Mouse (Mus musculus): ENCODE measurements around the gene Zfp511. TPM values are rescaled to one million over a fixed set of nuclear protein-coding genes. Genes with fewer than 3 reads are reported as not detected.
A peak's percentile ranks its signal among the peaks of the same experiment; 100 is the strongest.

The Zfp511 gene
- polyA plus RNA-seq, 1 experiment from 2014 or later: 43.5 TPM

GRCm38 (mm10) chr7:140035456-140035855, 735 bp upstream of the Zfp511 start:
- ATAC-seq (ENCODE audit: insufficient number of reproducible peaks, insufficient read depth, low FRiP score, low read depth): no peak
- H3K27me3 ChIP-seq (ENCODE audit: control insufficient read depth, insufficient read depth, low read length): no peaks in the 10 kb centered on the region
- H3K4me1 ChIP-seq (ENCODE audit: control insufficient read depth, insufficient read depth, low read length): peaks cover 11% of the 10 kb centered on the region
- WGBS: 13% methylated on average over 7 of the region's 7 CpGs
- peaks cover 32% of the 10 kb centered on the region for H3K36me3 ChIP-seq (ENCODE audit: control insufficient read depth, insufficient read depth, low read length)
- H3K9me3 ChIP-seq (ENCODE audit: control insufficient read depth, low read depth, low read length): no peaks in the 10 kb centered on the region
- H3K27ac ChIP-seq (ENCODE audit: low read length): no peak overlapping the region
- peak overlapping the region; percentile 92 for H3K4me2 ChIP-seq (replicated peaks; ENCODE audit: low read depth, low read length)
- H3K4me3 ChIP-seq (ENCODE audit: low read depth, low read length): peak overlapping the region; percentile 84
- H3K9ac ChIP-seq (replicated peaks; ENCODE audit: low read depth, low read length): peak overlapping the region; percentile 62

GRCm38 (mm10) chr7:140037171-140037555, 972 bp downstream of the Zfp511 start:
- peak overlapping the region; percentile 92 for H3K4me2 ChIP-seq (replicated peaks; ENCODE audit: low read depth, low read length)
- no peak overlapping the region for H3K27ac ChIP-seq (ENCODE audit: low read length)
- no peaks in the 10 kb centered on the region for H3K9me3 ChIP-seq (ENCODE audit: control insufficient read depth, low read depth, low read length)
- H3K4me1 ChIP-seq (ENCODE audit: control insufficient read depth, insufficient read depth, low read length): peaks cover 11% of the 10 kb centered on the region
- 50% methylated on average over 3 of the region's 3 CpGs for WGBS
- ATAC-seq (ENCODE audit: insufficient number of reproducible peaks, insufficient read depth, low FRiP score, low read depth): no peak
- H3K27me3 ChIP-seq (ENCODE audit: control insufficient read depth, insufficient read depth, low read length): no peaks in the 10 kb centered on the region
- H3K9ac ChIP-seq (replicated peaks; ENCODE audit: low read depth, low read length): 0 out of 2 replicates have a peak overlapping the region, but pooled peaks have one; percentile 18
- H3K36me3 ChIP-seq (ENCODE audit: control insufficient read depth, insufficient read depth, low read length): peaks cover 23% of the 10 kb centered on the region; the same call in 1 of the 2 replicates
- peak overlapping the region; percentile 84 for H3K4me3 ChIP-seq (ENCODE audit: low read depth, low read length)

GRCm38 (mm10) chr7:140042728-140043127, 6.5 kb downstream of the Zfp511 start:
- H3K4me3 ChIP-seq (ENCODE audit: low read depth, low read length): no peak overlapping the region
- H3K36me3 ChIP-seq (ENCODE audit: control insufficient read depth, insufficient read depth, low read length): peaks cover 9% of the 10 kb centered on the region; the same call in 1 of the 2 replicates
- no peak overlapping the region for H3K9ac ChIP-seq (replicated peaks; ENCODE audit: low read depth, low read length)
- WGBS: 57% methylated on average over 3 of the region's 3 CpGs
- no peak for ATAC-seq (ENCODE audit: insufficient number of reproducible peaks, insufficient read depth, low FRiP score, low read depth)
- peaks cover 2% of the 10 kb centered on the region; the same call in 1 of the 2 replicates for H3K4me1 ChIP-seq (ENCODE audit: control insufficient read depth, insufficient read depth, low read length)
- no peak overlapping the region for H3K4me2 ChIP-seq (replicated peaks; ENCODE audit: low read depth, low read length)
- no peaks in the 10 kb centered on the region for H3K9me3 ChIP-seq (ENCODE audit: control insufficient read depth, low read depth, low read length)
- peaks cover 28% of the 10 kb centered on the region for H3K27me3 ChIP-seq (ENCODE audit: control insufficient read depth, insufficient read depth, low read length)
- no peak overlapping the region for H3K27ac ChIP-seq (ENCODE audit: low read length)

GRCm38 (mm10) chr7:140045546-140045945, 9.4 kb downstream of the Zfp511 start:
- no peak for ATAC-seq (ENCODE audit: insufficient number of reproducible peaks, insufficient read depth, low FRiP score, low read depth)
- Histone ChIP-seq H3K4me2 (replicated peaks; ENCODE audit: low read depth, low read length) (no peak overlapping the region), H3K27me3 (ENCODE audit: control insufficient read depth, insufficient read depth, low read length) (peaks cover 55% of the 10 kb centered on the region), H3K9ac (replicated peaks; ENCODE audit: low read depth, low read length) (no peak overlapping the region), H3K27ac (ENCODE audit: low read length) (no peak overlapping the region), H3K9me3 (ENCODE audit: control insufficient read depth, low read depth, low read length) (no peaks in the 10 kb centered on the region), H3K4me1 (ENCODE audit: control insufficient read depth, insufficient read depth, low read length) (peaks cover 3% of the 10 kb centered on the region; the same call in 1 of the 2 replicates), H3K4me3 (ENCODE audit: low read depth, low read length) (no peak overlapping the region), H3K36me3 (ENCODE audit: control insufficient read depth, insufficient read depth, low read length) (peaks cover 4% of the 10 kb centered on the region; the same call in 1 of the 2 replicates)
- 78% methylated on average over 4 of the region's 4 CpGs for WGBS

GRCm38 (mm10) chr7:140047811-140048311, 11.7 kb downstream of the Zfp511 start:
- H3K9ac ChIP-seq (replicated peaks; ENCODE audit: low read depth, low read length): no peak overlapping the region
- no peaks in the 10 kb centered on the region for H3K9me3 ChIP-seq (ENCODE audit: control insufficient read depth, low read depth, low read length)
- peaks cover 3% of the 10 kb centered on the region; the same call in 1 of the 2 replicates for H3K4me1 ChIP-seq (ENCODE audit: control insufficient read depth, insufficient read depth, low read length)
- ATAC-seq (ENCODE audit: insufficient number of reproducible peaks, insufficient read depth, low FRiP score, low read depth): no peak
- no peaks in the 10 kb centered on the region for H3K36me3 ChIP-seq (ENCODE audit: control insufficient read depth, insufficient read depth, low read length)
- WGBS: under 1% methylated on average over 33 of the region's 33 CpGs
- H3K4me3 ChIP-seq (ENCODE audit: low read depth, low read length): peak overlapping the region; percentile 19
- H3K27me3 ChIP-seq (ENCODE audit: control insufficient read depth, insufficient read depth, low read length): peaks cover 71% of the 10 kb centered on the region
- H3K4me2 ChIP-seq (replicated peaks; ENCODE audit: low read depth, low read length): peak overlapping the region; percentile 47
- H3K27ac ChIP-seq (ENCODE audit: low read length): no peak overlapping the region

- peaks cover 3% of the 10 kb centered on the region; the same call in 1 of the 2 replicates for H3K4me1 ChIP-seq (ENCODE audit: control insufficient read depth, insufficient read depth, low read length)
- H3K4me3 ChIP-seq (ENCODE audit: low read depth, low read length): peak within 1 kb of the TSS; percentile 27
- no peaks in the 10 kb centered on the region for H3K36me3 ChIP-seq (ENCODE audit: control insufficient read depth, insufficient read depth, low read length)
- WGBS: 2% methylated on average over 56 of the region's 56 CpGs
- peak; percentile 10; the same call in 1 of the 2 replicates for ATAC-seq (ENCODE audit: insufficient number of reproducible peaks, insufficient read depth, low FRiP score, low read depth)
- no peaks in the 10 kb centered on the region for H3K9me3 ChIP-seq (ENCODE audit: control insufficient read depth, low read depth, low read length)
- peaks cover 71% of the 10 kb centered on the region for H3K27me3 ChIP-seq (ENCODE audit: control insufficient read depth, insufficient read depth, low read length)
- peak within 1 kb of the TSS; percentile 47 for H3K4me2 ChIP-seq (replicated peaks; ENCODE audit: low read depth, low read length)
- no peak within 1 kb of the TSS for H3K9ac ChIP-seq (replicated peaks; ENCODE audit: low read depth, low read length)
- no peak within 1 kb of the TSS for H3K27ac ChIP-seq (ENCODE audit: low read length)
Observed at GRCm38 (mm10) chr7:140048361-140049114, 12.3 kb downstream of the Zfp511 start, which contains the start of gene Msx3. Gene Msx3 (minus strand): TSS chr7:140049089.

- Histone ChIP-seq H3K27ac (ENCODE audit: low read length) (no peak overlapping the region), H3K9ac (replicated peaks; ENCODE audit: low read depth, low read length) (no peak overlapping the region), H3K4me1 (ENCODE audit: control insufficient read depth, insufficient read depth, low read length) (peaks cover 3% of the 10 kb centered on the region; the same call in 1 of the 2 replicates), H3K4me2 (replicated peaks; ENCODE audit: low read depth, low read length) (peak overlapping the region; percentile 47), H3K4me3 (ENCODE audit: low read depth, low read length) (peak overlapping the region; percentile 27), H3K9me3 (ENCODE audit: control insufficient read depth, low read depth, low read length) (no peaks in the 10 kb centered on the region), H3K36me3 (ENCODE audit: control insufficient read depth, insufficient read depth, low read length) (no peaks in the 10 kb centered on the region), H3K27me3 (ENCODE audit: control insufficient read depth, insufficient read depth, low read length) (peaks cover 71% of the 10 kb centered on the region)
- peak; percentile 38; the same call in 1 of the 2 replicates for ATAC-seq (ENCODE audit: insufficient number of reproducible peaks, insufficient read depth, low FRiP score, low read depth)
- under 1% methylated on average over 34 of the region's 34 CpGs for WGBS
Observed at GRCm38 (mm10) chr7:140049115-140049689, 13.0 kb downstream of the Zfp511 start.

GRCm38 (mm10) chr7:140054124-140054523, 17.9 kb downstream of the Zfp511 start:
- Histone ChIP-seq H3K36me3 (ENCODE audit: control insufficient read depth, insufficient read depth, low read length) (no peaks in the 10 kb centered on the region), H3K4me1 (ENCODE audit: control insufficient read depth, insufficient read depth, low read length) (0 out of 2 replicates have a peak, but pooled peaks cover 3% of the 10 kb centered on the region), H3K4me2 (replicated peaks; ENCODE audit: low read depth, low read length) (no peak overlapping the region), H3K9ac (replicated peaks; ENCODE audit: low read depth, low read length) (no peak overlapping the region), H3K9me3 (ENCODE audit: control insufficient read depth, low read depth, low read length) (no peaks in the 10 kb centered on the region), H3K4me3 (ENCODE audit: low read depth, low read length) (no peak overlapping the region), H3K27ac (ENCODE audit: low read length) (no peak overlapping the region), H3K27me3 (ENCODE audit: control insufficient read depth, insufficient read depth, low read length) (peaks cover 50% of the 10 kb centered on the region)
- ATAC-seq (ENCODE audit: insufficient number of reproducible peaks, insufficient read depth, low FRiP score, low read depth): no peak
- WGBS: 79% methylated on average over 4 of the region's 4 CpGs

Measured in stomach, embryonic 14.5 days (tissue).